Mouse (Mus musculus): ENCODE results near the gene 2300009A05Rik.
A peak's percentile ranks its signal among the peaks of the same experiment; 100 is the strongest.

2300009A05Rik gene

GRCm38 (mm10) chr9:63398611-63399462, at the start of gene 2300009A05Rik:
Gene 2300009A05Rik (minus strand): TSS chr9:63399246.
- peak; percentile 90 for DNase-seq (ENCODE audit: low spot score)

GRCm38 (mm10) chr9:63443695-63444094, 44.6 kb upstream of the 2300009A05Rik start:
- no peak for DNase-seq (ENCODE audit: low spot score)

- no peak for DNase-seq (ENCODE audit: low spot score)
Observed at GRCm38 (mm10) chr9:63430652-63431051, 31.6 kb upstream of the 2300009A05Rik start.

GRCm38 (mm10) chr9:63421096-63421736, 22.2 kb upstream of the 2300009A05Rik start:
- no peak for DNase-seq (ENCODE audit: low spot score)

- no peak for DNase-seq (ENCODE audit: low spot score)
Observed at GRCm38 (mm10) chr9:63420396-63420795, 21.4 kb upstream of the 2300009A05Rik start.

- DNase-seq (ENCODE audit: low spot score): no peak
Observed at GRCm38 (mm10) chr9:63400176-63400575, 1.1 kb upstream of the 2300009A05Rik start.

- DNase-seq (ENCODE audit: low spot score): no peak
Observed at GRCm38 (mm10) chr9:63399463-63399815, 393 bp upstream of the 2300009A05Rik start.

GRCm38 (mm10) chr9:63395612-63396011, 3.4 kb downstream of the 2300009A05Rik start:
- no peak for DNase-seq (ENCODE audit: low spot score)

- DNase-seq (ENCODE audit: low spot score): no peak
Observed at GRCm38 (mm10) chr9:63391307-63391706, 7.7 kb downstream of the 2300009A05Rik start.

GRCm38 (mm10) chr9:63382761-63383160, 16.3 kb downstream of the 2300009A05Rik start:
- DNase-seq (ENCODE audit: low spot score): no peak

- DNase-seq (ENCODE audit: low spot score): no peak
Observed at GRCm38 (mm10) chr9:63380326-63380725, 18.7 kb downstream of the 2300009A05Rik start.

GRCm38 (mm10) chr9:63378174-63378573, 20.9 kb downstream of the 2300009A05Rik start:
- no peak for DNase-seq (ENCODE audit: low spot score)

GRCm38 (mm10) chr9:63377270-63378142, 21.5 kb downstream of the 2300009A05Rik start, which contains the start of gene Map2k5:
Gene Map2k5 (minus strand): TSS chr9:63377902.
- peak; percentile 83 for DNase-seq (ENCODE audit: low spot score)

- no peak for DNase-seq (ENCODE audit: low spot score)
Observed at GRCm38 (mm10) chr9:63373315-63373714, 25.7 kb downstream of the 2300009A05Rik start.

- no peak for DNase-seq (ENCODE audit: low spot score)
Observed at GRCm38 (mm10) chr9:63372541-63372940, 26.5 kb downstream of the 2300009A05Rik start.

GRCm38 (mm10) chr9:63360410-63360809, 38.6 kb downstream of the 2300009A05Rik start:
- no peak for DNase-seq (ENCODE audit: low spot score)

- no peak for DNase-seq (ENCODE audit: low spot score)
Observed at GRCm38 (mm10) chr9:63359016-63359415, 40.0 kb downstream of the 2300009A05Rik start.

GRCm38 (mm10) chr9:63356721-63357120, 42.3 kb downstream of the 2300009A05Rik start:
- DNase-seq (ENCODE audit: low spot score): no peak

- DNase-seq (ENCODE audit: low spot score): no peak
Observed at GRCm38 (mm10) chr9:63356278-63356677, 42.8 kb downstream of the 2300009A05Rik start.

- DNase-seq (ENCODE audit: low spot score): no peak
Observed at GRCm38 (mm10) chr9:63354168-63354567, 44.9 kb downstream of the 2300009A05Rik start.

GRCm38 (mm10) chr9:63350030-63350429, 49.0 kb downstream of the 2300009A05Rik start:
- DNase-seq (ENCODE audit: low spot score): no peak

- DNase-seq (ENCODE audit: low spot score): no peak
Observed at GRCm38 (mm10) chr9:63349241-63349640, 49.8 kb downstream of the 2300009A05Rik start.
